Mouse (Mus musculus) urinary bladder, postnatal 4 days (tissue): ENCODE measurements at regions not wholly inside any gene's neighbourhood (a gene's known extent, or its start where the extent isn't known, plus 50 kb on each side); places are given as distances from the start of the nearest gene placed in this dataset.

Experiments
- DNase-seq, 2 experiments: peaks; one replicate each; pipeline ENCODE4 v3.0.0; 2021 to 2022; ENCODE audit warnings: low spot score in 2 of 2

DNA sequence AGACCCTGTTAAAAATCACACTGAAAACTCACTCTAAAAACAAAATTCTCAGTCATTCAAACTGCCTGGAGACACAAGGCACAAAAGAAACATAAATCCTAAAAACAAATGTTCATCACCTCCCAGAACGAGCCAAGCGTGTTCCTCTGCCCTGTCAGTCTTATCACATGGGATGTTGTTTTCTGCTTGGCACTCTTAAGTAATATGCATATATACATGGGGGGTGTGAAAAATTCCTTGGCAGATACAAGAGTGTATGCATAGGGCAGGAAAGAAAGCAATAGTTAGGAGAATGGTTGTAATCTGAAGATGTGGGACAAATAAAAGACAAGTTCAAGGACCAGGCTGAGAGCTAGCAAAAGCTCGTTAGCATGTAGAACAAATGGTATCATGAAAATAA, 179.4 kb downstream of the Qdpr start:
- DNase-seq = no peak

DNA sequence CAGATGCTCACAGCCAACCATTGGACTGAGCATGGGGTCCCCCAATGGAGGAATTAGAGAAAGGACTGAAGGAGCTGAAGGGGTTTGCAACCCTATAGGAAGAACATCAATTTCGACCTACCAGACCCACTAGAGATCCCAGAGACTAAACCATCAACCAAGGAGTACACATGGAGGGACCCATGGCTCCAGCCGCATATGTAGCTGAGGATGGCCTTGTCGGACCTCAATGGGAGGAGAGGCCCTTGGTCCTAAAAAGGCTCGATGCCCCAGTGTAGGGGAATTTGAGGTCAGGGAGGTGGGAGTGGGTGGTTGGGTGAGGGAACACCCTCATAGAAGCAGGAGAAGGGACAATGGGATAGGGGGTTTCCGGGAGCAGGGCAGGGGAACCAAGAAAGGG, 180.6 kb downstream of the Qdpr start:
- DNase-seq = no peak

DNA sequence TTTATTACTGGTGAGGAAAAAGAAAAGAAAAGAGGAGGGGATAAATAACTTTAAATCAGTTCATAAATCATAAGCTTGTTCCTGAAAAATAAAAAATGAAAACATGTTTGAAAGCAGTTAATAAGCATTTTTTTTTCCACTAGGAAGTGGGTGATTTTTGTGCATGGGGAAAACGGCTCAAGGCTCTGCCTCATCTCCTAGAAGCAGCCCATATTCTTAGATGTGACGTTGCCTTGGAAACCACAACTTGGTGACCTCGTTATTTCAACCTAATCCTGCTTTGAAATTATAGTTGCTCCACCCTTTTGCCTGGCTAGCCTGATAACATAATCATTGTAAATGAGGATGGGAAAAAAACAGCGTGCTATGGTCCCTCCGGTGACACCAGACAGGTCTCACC, 183.1 kb downstream of the Qdpr start:
- DNase-seq = no peak

DNA sequence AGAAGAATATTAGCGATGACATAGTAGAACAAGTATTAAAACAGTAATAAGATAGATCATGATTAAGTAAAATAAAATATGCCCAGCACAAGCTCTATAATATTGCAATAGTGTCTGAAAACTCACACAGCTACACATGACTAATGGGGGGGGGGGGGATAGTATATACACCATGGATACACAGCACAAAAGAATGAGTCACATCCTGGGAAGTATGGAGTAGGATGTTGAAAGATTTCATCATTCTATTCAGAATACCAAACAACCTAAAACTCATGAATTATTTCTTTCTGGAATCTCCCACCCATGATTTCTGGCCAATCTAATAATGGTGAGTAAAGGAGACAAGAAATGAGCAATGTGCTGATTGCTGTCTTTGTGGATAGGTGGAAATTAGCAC, 191.6 kb downstream of the Qdpr start:
- DNase-seq = no peak

DNA sequence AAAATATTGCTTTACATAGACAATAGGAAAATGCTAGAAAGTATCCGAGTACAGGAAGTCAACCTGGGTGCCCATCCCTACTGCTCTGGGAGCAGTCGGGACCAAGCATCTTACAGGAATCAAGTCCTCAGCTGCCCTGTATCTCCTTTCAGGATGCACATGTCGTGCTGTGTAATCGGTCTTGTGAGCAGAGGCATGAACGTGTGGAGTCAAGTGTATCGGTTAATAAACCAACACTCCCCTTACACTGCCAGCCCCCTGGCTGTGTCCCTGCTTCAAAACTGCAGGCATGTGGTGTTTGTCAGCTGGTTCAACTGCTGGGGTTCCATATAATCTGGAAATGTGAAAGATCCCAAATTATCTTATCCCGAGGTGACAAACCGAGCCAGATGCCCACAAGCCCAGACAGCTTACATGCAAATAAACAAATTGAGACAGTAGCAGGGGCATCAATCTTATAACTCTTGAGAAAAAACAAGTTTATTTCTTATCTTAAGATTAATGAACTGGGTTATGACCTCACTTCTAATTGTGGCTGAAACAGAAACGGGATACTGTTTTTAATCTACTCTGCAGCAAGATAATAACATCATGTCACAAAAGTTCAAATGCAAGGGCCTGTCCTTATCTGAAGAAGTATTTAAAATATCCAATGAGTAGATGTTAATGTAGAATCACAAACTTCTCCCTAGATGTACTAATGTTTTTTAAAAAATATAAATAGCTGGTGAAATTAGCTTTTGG, 193.6 kb downstream of the Qdpr start:
- no peak for DNase-seq

DNA sequence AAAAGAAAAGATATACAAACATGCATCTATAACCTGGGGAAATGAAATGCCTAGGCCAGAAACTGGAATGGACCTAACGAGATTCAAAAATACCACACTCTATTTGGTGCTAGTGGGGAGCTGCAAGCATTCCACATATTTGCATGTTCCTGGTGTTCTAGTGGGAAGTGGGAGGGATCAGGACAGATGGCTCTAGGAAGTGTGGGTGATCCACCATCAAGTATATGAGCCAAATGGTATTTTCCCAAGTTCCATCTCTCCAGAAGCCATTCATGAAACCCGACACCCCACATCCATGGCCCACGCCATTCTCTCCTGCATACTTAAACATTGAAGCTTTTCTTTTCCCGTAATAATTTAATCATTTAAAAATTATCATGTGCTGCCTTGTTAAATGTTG, 218.2 kb downstream of the Qdpr start:
- no peak for DNase-seq

DNA sequence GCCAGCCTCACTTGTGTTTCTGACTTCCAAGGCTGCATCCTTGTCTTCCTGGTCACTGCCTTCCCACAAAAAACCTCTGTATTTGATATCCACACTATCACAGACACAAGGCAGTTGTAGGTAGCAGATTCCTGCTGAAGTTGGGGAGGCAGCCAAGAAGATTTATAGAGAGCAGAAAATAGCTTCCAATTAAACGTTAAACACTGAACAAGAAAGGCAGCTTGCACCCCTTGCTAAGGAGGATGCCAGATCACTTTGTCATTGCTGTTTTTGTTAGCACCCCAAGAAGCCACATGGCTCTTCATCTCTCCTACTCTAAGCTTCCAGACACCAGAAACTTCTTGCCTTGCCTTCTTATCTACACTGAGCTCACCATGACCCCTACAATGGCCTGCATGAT, 219.9 kb downstream of the Qdpr start:
- DNase-seq = no peak

DNA sequence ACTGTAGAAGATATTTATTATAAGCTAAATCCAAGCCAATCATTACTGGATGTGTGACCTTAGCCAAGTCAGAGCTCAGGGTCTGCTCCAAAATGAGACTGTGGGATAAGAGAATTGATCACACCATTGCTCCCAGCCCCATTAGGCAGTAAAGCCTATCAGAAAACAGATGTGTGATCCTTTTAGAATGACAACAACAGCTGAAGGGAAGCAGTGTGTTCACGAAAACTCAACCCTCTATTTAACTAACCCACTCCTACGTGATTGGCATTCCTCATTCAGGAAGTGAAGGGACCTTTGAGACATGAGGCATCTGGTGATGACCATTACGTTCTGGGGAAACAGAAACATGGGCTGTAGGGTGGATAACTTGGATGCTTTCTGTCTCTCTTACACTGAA, 220.6 kb downstream of the Qdpr start:
- DNase-seq = no peak

DNA sequence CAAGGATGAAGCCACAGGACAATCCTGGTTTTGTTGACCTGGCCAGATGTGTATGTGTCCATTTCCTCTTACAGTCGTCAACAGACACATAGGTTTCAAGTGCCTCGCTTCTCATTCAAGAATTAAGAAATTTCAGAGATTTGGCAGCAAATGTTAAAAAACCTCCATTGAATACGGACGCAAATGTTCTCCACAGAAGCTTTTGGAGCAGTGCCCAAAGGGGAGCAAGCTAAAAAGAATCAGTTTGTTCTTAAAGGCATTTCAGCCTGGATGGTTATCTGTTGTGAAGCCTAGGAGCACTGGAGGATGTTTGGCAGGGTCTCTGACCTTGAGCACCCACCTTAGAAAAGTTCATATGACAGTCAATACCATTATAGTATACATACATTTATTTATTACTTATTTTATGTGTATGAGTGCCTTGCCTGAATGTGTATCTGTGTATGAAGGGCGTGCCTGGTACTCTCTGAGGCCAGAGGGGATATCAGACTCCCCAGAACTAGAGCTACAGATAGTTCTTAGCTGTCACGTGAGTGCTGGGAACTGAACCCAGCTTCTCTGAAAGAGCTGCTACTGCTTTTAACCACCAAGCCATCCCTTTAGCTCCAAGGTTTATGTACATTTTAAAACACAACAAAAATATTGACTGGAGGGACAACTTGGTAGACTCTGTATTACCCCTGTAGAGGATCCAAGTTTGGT, 221.7 kb downstream of the Qdpr start:
- DNase-seq = no peak

DNA sequence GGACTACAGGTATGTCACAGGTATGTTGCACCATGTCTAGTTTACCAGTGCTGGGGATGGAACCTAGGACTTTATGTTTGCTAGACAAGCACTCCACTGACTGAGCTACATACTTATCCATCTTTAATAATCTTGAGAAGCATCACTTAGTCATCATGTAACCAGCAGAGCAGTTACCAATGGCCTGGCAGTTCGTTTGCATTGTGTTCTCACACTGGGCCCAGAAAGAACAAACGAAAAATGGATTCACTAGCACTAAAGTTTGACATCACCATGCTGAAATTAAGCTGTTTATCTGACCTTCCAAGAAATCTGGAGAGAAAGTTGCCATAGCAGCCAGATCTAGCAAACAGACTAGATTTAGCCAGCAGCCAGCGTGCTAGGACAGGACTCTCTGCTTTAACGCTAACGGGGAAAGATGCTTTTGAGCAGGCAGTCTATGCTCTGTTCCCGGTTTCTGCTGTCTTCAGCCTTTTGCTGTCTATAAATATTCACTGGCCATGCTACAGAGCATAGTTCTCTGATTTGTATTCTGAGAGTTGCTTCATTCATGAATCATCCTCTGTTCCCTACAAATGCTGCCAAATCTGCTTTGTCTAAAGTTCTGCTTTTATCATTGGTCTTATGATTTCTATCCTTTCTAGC, 229.6 kb downstream of the Qdpr start:
- peak in 1 of 2 experiments; percentile 17 for DNase-seq

DNA sequence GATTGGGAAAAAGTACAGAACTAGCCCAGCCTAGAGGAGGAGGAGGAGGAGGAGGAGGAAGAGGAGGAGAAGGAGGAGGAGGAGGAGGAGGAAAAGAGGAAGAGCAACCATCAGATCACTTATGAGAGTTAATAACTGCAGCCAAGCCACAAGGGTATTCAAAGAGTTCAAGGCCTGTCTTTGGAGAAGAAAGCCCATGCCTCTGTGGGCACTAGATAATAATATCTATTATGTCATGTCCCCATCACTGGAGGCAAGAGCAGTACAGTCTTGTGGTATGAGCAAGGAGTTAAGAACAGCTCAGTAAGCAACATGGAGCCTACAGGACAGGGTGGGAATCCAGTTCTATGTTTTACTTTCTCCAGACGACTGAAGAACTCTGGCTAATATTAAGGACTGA, 230.5 kb downstream of the Qdpr start:
- DNase-seq = no peak

DNA sequence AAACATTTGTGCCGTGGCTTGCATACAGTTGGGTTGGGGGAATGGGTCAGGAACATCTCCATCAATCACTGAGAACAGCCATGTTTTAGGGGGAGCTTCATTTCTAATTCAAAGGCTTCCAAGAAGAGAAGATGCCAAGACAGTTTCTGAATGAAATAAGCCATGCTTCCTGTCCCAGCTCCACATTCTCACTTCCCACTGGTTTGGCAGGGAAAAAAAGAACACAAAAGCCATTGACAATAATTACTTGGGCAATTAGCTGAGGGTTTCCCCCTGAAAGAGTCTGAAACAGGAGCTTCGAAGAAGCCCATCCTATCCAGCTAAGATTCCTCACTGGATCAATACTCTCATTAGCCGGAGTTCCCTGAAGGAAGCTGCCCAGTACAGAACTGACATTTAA, 230.9 kb downstream of the Qdpr start:
- no peak for DNase-seq

DNA sequence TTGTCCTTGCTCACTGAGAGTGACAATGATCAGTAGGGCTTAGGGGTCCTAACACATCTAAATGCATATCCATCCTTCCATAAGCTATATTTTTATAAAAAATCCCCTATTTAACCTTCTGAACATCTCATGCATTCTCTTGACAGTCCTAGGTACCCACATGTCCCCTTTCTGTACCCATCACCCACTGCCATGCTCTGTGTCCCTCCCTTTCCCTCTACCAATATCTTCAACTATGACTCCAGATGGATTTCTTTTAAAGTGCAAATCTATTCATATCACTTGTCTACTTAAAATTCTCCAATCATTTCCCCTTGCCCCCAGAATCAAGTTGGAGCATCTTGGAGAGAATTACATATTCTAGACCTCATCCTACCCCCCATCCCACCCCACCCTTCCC, 235.6 kb downstream of the Qdpr start:
- no peak for DNase-seq

DNA sequence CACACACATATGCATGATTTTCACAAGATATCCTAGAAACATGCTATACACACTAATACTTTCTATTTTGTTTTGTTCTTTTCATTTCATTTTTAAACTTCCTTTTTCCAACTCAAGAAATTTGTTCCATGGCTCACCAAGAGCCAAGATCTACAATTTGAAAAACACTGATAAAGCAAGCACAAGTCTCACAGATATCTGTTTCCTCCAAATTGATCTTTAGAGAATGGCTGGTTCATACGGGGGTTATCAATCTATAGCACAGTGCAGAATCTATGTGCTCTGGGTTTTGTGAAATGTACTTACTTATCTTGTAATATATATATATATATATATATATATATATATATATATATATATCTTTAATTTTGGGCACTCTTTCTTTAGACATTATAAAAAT, 251.6 kb downstream of the Qdpr start:
- DNase-seq = no peak

DNA sequence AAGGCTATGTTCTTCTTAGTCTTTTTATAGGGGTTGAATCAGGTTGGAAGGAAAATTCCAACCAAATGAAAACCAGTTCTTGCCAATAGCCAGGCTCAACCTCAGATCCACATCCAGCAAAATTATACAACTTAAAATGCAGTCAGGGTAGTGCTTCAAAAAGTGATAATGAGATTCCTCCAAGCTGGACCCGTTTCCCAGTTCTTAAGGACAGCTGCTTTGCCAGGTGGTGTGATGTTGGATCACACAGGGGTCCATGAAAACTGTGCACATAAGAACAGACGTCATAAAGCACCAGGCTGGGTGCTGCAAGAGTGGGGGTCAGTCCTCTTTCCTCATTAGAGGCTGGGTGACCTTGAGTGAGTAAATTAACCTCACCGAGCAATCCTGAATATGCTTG, 253.9 kb downstream of the Qdpr start:
- DNase-seq = no peak

DNA sequence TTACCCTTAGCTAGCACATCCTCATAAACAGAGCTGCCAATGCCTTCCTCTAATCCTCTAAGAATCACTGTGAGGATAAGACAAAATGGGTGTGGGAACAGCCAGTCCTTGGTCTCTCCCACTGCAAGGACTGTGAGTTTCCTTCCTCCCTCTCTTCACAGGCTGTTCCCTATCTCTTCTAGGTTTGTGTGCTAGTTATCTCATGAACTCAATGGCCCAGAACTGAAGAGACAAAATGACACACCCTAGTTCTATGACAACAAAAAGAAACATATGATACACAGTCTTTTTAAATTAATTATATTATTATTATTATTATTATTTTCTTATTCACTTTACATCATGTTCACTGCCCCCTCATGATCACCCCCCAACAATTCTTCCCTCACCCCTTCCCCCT, 257.7 kb downstream of the Qdpr start:
- DNase-seq = no peak

DNA sequence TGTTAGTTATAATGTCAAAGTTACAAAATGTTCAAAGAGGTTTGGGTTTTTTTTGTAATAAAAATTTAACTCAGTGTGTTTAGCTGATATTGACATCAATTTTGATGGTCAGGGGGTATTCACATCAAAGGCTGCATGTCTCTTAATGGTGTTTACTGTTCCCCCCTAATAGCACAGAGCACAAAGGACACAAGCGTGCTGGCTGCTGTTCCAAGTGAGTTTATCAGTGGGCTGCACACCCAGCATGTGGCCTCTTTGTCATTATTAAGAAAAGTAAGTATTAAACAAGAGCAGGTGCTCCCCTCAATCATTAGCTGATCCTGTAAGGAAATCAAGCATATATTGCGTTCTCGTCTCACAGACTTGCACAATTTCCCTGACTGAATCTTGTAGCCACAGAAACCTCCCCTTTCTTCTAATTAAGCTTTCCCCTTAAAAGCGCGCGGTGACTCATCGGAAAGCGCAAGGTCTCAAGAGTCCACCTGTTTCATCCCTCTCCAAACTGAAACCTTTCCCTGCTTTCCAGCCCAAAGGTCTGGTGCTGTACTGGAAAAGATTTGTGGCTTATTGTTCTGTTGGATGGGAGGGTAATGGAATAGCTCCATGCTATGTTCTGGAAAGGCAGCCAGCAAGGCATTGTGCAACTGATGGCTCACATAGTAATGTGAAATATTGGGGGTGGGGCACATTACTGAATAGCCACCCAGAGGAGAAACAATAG, 276.8 kb downstream of the Qdpr start:
- DNase-seq = no peak

DNA sequence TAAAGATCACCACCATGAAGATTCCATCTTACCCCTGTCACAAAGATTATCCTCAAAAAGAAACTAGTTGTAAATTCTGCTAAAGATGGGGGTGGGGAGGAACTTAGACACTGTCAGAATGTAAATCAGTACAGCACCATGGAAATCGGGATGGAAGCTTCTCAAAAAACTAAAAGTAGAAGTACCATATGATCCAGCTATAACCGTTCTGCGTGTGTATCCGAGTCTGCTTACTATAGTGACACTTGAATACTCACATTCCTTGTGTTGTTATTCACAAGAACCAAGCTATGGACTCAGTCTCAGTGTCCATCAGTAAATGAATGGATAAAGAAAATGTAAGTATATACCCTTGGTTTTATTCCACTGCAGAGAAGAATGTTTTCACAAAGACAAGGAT, 290.8 kb downstream of the Qdpr start:
- DNase-seq = no peak

DNA sequence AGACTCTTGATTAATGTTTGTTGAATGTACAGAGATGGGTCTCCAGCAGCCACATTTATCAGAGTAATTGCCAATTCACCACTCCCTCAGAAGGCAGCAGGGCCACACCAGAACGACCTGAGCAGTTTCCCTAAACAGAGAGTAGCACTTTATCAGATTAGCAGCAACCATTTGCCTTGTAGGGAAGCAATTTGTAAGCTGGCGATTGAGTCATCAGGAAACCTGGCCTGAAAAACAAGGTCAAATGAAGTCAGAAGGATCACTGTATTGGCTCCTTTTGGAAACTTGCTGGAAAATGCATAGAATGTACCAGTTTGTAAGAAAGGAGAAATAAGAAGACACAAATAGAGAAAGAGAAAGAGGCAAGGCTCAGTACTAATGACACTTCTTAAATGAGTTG, 295.1 kb downstream of the Qdpr start:
- no peak for DNase-seq

DNA sequence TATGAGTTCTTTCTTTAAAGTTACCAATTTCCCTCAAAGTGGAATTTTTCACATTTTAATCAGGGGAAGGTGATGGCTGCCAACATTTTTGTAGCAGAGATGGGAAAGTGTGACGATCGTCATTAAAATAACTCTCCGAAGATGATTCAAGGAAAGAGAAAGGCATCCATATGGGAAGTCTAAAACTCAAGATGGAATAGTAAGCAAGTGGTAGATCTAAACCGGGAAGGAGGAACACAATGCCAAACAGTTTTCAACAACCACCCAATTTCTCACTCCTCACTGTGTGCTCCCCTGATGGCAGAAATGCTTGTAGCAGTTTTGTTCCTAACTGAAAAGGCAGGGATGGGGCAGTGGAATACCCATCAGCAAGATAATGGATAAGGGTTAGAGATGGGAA, 305.9 kb downstream of the Qdpr start:
- DNase-seq = no peak

DNA sequence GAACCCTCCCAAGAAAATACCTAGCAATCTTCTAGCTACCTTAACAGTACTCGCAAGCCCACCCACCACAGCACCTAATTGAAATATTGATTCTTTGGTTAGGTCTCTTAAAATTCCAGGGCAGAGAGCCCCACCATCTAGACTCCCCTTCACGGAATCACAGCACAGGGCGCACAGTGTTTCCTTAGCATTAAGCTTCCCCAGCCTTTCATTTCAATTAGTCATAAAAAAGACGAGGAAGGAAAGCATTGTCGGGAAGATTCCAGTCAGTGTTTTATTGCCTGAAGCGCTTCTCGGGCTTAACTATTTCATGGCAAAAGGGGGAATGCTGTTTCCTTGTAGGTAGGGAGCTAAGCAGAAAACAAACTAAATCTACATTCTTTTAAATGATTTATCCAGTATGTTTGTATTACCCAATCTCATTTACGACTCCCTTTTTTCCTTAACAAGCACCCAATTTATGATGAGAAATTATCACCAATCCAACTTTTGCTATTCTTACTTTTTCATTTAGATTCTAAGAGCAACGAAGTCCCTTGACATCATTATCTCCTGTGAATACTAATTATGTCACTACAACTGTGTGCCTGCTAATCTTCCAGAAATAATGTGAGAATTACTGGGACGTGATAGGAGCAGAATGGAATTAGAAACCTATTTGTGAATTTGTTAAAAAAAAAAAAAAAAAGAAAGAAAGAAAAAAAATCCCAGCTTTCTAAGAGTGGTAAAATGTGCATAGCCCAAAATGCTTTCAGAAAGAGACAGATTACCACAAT, 312.6 kb downstream of the Qdpr start:
- no peak for DNase-seq

DNA sequence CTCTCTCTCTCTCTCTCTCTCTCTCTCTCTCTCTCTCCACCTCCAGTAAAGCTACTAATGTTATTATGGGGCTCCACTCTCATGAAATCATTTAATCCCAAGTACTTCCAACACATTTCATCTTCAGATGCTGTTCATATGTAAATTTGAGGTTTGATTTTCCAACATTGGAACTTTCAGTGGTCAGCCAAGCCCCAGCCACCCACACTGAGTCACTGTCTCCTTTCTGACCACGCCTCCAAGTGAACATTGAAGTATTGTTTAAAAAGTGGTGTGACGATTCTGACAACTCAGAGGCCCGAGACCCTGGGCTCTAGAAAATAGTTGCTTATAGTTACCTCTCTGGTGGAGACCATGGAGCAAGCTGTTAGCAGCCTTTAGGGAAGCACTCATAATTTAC, 313.3 kb downstream of the Qdpr start:
- no peak for DNase-seq
